Mouse (Mus musculus) midbrain, embryonic 10.5 days (tissue): ENCODE data around the gene Myo1g. TPM values are rescaled to one million over a fixed set of nuclear protein-coding genes. Genes with fewer than 3 reads are reported as not detected.

Source experiments
- DNase-seq: peaks from one replicate; pipeline ENCODE4 v3.0.0-alpha.2; 2017; ENCODE audit warnings: low spot score
- H3K27ac ChIP-seq: fragments of 300-500 bp; sonication (generic); replicated peaks from 2 replicates; pipeline ENCODE4 v1.5.1; 2016; ENCODE audit warnings: mild to moderate bottlenecking
- H3K27me3 ChIP-seq: fragments of 300-500 bp; sonication (generic); 2 replicates; pipeline ENCODE4 v1.6.1; 2016; ENCODE audit warnings: low read depth, mild to moderate bottlenecking; ENCODE audit not compliant: poor library complexity, severe bottlenecking
- H3K36me3 ChIP-seq: fragments of 300-500 bp; sonication (generic); 2 replicates; pipeline ENCODE4 v1.6.1; 2016; ENCODE audit warnings: mild to moderate bottlenecking, moderate library complexity
- H3K4me1 ChIP-seq: fragments of 300-500 bp; sonication (generic); 2 replicates; pipeline ENCODE4 v1.6.1; 2016
- H3K4me3 ChIP-seq: fragments of 300-500 bp; sonication (generic); 2 replicates; pipeline ENCODE4 v1.5.1; 2016; ENCODE audit warnings: mild to moderate bottlenecking, moderate library complexity
- H3K9me3 ChIP-seq: fragments of 300-500 bp; sonication (generic); replicated peaks from 2 replicates; pipeline ENCODE4 v1.6.1; 2016; ENCODE audit warnings: mild to moderate bottlenecking
- WGBS: fragments of 180-500 bp; shearing (Covaris S2); methylation state at CpG from one replicate; pipeline ENCODE4 v1.1.7; 2016; 5-methylcytosine and 5-hydroxymethylcytosine counted together
- polyA plus RNA-seq: library from polyadenylated mRNA; unstranded; fragments of >200 nt; fragmentation: Nextera tagmentation; extraction: Ambion mirVana; gene quantifications from 2 replicates; pipeline ENCODE4 v1.2.1, GENCODE M21; 2016

Myo1g gene
- 0.86 and 0.87 TPM in 2 replicates for polyA plus RNA-seq

GRCm38 (mm10) chr11:6520507-6521173 lies at the start of gene Myo1g:
Gene Myo1g (minus strand): TSS chr11:6520965.
- Histone ChIP-seq H3K36me3 (peaks cover 24% of the 10 kb centered on the region), H3K4me3 (no peak within 1 kb of the TSS), H3K27me3 (no peaks in the 10 kb centered on the region), H3K9me3 (no peaks in the 10 kb centered on the region), H3K4me1 (peaks cover 9% of the 10 kb centered on the region), H3K27ac (no peak within 1 kb of the TSS; the same call in 1 of the 2 replicates)
- WGBS, result 82% methylated on average over 7 of the region's 7 CpGs
- no peak for DNase-seq

- no peak for DNase-seq
- Histone ChIP-seq H3K9me3 (no peaks in the 10 kb centered on the region), H3K36me3 (peaks cover 56% of the 10 kb centered on the region), H3K4me3 (no peak overlapping the region), H3K27me3 (no peaks in the 10 kb centered on the region), H3K4me1 (peaks cover 9% of the 10 kb centered on the region), H3K27ac (peak overlapping the region; percentile 55; the same call in 1 of the 2 replicates)
- WGBS, result 71% methylated on average over 3 of the region's 3 CpGs
Measured at GRCm38 (mm10) chr11:6569410-6569777, 48.6 kb upstream of the Myo1g start.

GRCm38 (mm10) chr11:6568584-6569409 lies 48.0 kb upstream of the Myo1g start:
- H3K27ac ChIP-seq, result peak overlapping the region; percentile 55; the same call in 1 of the 2 replicates
- peaks cover 59% of the 10 kb centered on the region for H3K36me3 ChIP-seq

DNA sequence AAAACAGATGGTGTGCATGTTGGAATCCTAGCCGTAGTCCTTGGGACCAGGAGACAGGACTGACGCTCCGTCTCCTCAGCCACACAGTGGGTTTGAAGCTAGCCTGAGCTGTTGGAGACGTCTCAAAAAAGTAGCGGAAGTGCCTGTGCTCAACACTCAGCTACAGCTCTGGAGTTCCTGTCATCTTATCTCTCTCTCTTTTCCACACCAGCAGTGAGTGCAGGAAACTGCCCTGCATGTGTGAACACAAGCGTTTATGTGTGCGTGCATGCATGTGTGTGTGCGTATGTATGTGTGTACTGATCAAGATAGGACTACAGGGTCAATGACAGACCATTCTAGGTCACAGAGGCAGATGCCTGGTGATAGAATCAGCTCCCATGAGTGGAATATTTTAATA lies 47.2 kb upstream of the Myo1g start:
- DNase-seq, result no peak
- peaks cover 9% of the 10 kb centered on the region for H3K4me1 ChIP-seq
- H3K27ac ChIP-seq, result no peak overlapping the region
- peaks cover 59% of the 10 kb centered on the region for H3K36me3 ChIP-seq
- H3K27me3 ChIP-seq, result no peaks in the 10 kb centered on the region
- WGBS, result 92% methylated on average over 8 of the region's 8 CpGs
- H3K9me3 ChIP-seq, result no peaks in the 10 kb centered on the region
- no peak overlapping the region for H3K4me3 ChIP-seq

More at GRCm38 (mm10) chr11:6568584-6569409, 48.0 kb upstream of the Myo1g start:
- Histone ChIP-seq H3K9me3 (no peaks in the 10 kb centered on the region), H3K27me3 (no peaks in the 10 kb centered on the region), H3K4me1 (peaks cover 9% of the 10 kb centered on the region), H3K4me3 (no peak overlapping the region)
- WGBS, result 71% methylated on average over 11 of the region's 11 CpGs
- DNase-seq, result no peak

DNA sequence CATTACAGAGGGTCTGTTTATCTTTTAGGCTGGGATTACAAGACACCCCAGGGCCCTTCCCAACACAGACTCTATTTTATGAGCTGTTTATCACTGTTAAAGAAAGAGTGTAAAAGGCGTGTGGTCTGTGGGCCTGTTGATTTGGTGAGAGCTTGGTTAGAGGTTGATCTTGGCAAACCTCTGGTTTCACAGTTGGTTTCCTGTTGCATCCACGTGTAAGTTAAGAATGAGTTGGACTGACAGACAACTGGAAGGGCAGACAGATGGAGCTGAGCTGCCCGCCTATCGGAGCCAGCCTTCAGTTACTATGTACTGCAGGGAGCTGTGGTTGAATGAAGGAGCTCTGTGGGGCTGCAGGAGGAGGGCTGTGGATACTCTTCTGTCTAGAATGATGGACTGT lies 45.7 kb upstream of the Myo1g start:
- DNase-seq, result no peak
- 92% methylated on average over 4 of the region's 4 CpGs for WGBS

DNA sequence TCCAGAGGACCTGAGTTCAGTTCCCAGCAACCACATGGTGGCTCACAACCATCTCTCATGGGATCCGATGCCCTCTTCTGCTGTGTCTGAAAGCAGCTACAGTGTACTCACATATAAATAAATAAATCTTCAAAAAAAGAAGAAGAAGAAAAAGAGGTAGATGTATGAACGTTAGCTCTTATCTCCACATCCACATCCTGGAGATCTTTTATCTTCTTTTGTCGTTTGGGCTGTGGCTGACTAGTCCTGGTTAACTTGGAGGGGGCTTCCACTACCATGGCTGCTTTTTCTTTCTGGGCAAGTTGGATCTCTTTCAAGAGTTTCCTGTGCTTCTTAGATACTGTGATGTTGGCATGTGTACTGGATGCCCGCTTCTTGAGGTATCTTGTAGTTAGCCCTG lies 42.4 kb upstream of the Myo1g start:
- Histone ChIP-seq H3K4me1 (no peaks in the 10 kb centered on the region; the same call in 1 of the 2 replicates), H3K27me3 (no peaks in the 10 kb centered on the region), H3K36me3 (peaks cover 40% of the 10 kb centered on the region), H3K4me3 (no peak overlapping the region), H3K9me3 (no peaks in the 10 kb centered on the region), H3K27ac (no peak overlapping the region)
- DNase-seq, result no peak
- 97% methylated on average over 4 of the region's 4 CpGs for WGBS

More for the DNA sequence above, 45.7 kb upstream of the Myo1g start:
- no peaks in the 10 kb centered on the region for H3K27me3 ChIP-seq
- no peaks in the 10 kb centered on the region for H3K9me3 ChIP-seq
- peaks cover 9% of the 10 kb centered on the region for H3K4me1 ChIP-seq
- peaks cover 55% of the 10 kb centered on the region for H3K36me3 ChIP-seq
- H3K4me3 ChIP-seq, result no peak overlapping the region
- no peak overlapping the region for H3K27ac ChIP-seq

GRCm38 (mm10) chr11:6562359-6562758 lies 41.6 kb upstream of the Myo1g start:
- H3K4me1 ChIP-seq, result no peaks in the 10 kb centered on the region; the same call in 1 of the 2 replicates
- peaks cover 41% of the 10 kb centered on the region for H3K36me3 ChIP-seq
- WGBS, result 92% methylated on average over 6 of the region's 6 CpGs

GRCm38 (mm10) chr11:6561474-6561873 lies 40.7 kb upstream of the Myo1g start:
- WGBS, result 96% methylated on average over 4 of the region's 4 CpGs
- Histone ChIP-seq H3K9me3 (no peaks in the 10 kb centered on the region), H3K27me3 (no peaks in the 10 kb centered on the region), H3K4me3 (no peak overlapping the region), H3K36me3 (peaks cover 50% of the 10 kb centered on the region), H3K27ac (no peak overlapping the region), H3K4me1 (no peaks in the 10 kb centered on the region; the same call in 1 of the 2 replicates)
- no peak for DNase-seq

More at GRCm38 (mm10) chr11:6562359-6562758, 41.6 kb upstream of the Myo1g start:
- no peak overlapping the region for H3K4me3 ChIP-seq
- no peaks in the 10 kb centered on the region for H3K9me3 ChIP-seq
- DNase-seq, result no peak
- no peaks in the 10 kb centered on the region for H3K27me3 ChIP-seq
- no peak overlapping the region for H3K27ac ChIP-seq

GRCm38 (mm10) chr11:6560655-6561360 lies 40.0 kb upstream of the Myo1g start:
- no peak for DNase-seq
- no peaks in the 10 kb centered on the region for H3K27me3 ChIP-seq
- WGBS, result 90% methylated on average over 13 of the region's 13 CpGs
- H3K4me3 ChIP-seq, result no peak overlapping the region
- H3K27ac ChIP-seq, result no peak overlapping the region
- no peaks in the 10 kb centered on the region for H3K9me3 ChIP-seq
- H3K4me1 ChIP-seq, result peaks cover 3% of the 10 kb centered on the region
- H3K36me3 ChIP-seq, result peaks cover 51% of the 10 kb centered on the region

- 98% methylated on average over 2 of the region's 2 CpGs for WGBS
- no peak overlapping the region for H3K4me3 ChIP-seq
- no peak overlapping the region for H3K27ac ChIP-seq
- H3K36me3 ChIP-seq, result peaks cover 46% of the 10 kb centered on the region
- DNase-seq, result no peak
- H3K27me3 ChIP-seq, result no peaks in the 10 kb centered on the region
- no peaks in the 10 kb centered on the region for H3K9me3 ChIP-seq
- peaks cover 11% of the 10 kb centered on the region for H3K4me1 ChIP-seq
Measured at GRCm38 (mm10) chr11:6559996-6560395, 39.2 kb upstream of the Myo1g start.

- 92% methylated on average over 3 of the region's 3 CpGs for WGBS
- H3K27me3 ChIP-seq, result no peaks in the 10 kb centered on the region
- peaks cover 22% of the 10 kb centered on the region for H3K4me1 ChIP-seq
- H3K36me3 ChIP-seq, result peaks cover 37% of the 10 kb centered on the region
- no peak for DNase-seq
- no peak overlapping the region for H3K27ac ChIP-seq
- no peaks in the 10 kb centered on the region for H3K9me3 ChIP-seq
- no peak overlapping the region for H3K4me3 ChIP-seq
Measured at GRCm38 (mm10) chr11:6558234-6558633, 37.5 kb upstream of the Myo1g start.

DNA sequence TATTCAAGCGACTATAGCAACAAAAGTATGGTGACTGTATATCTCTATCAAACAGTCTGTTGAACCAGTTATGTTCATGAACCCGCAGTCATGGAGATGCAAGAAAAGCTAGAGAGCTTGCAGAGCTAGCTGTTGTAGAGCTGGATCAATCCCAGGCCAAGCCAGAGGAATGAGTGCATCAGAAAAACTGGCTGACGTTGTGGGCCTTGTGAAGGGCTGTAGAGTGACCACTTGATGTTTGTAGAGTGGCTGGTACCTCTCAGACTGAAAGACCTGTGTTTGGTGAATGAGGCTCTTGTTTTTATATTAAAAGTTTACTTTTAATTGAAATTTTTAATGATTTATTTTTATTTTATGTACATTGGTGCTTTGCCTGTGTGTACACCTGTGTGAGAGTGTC lies 29.4 kb upstream of the Myo1g start:
- Histone ChIP-seq H3K36me3 (peaks cover 49% of the 10 kb centered on the region), H3K4me3 (no peak overlapping the region), H3K4me1 (peaks cover 32% of the 10 kb centered on the region), H3K27ac (no peak overlapping the region), H3K27me3 (no peaks in the 10 kb centered on the region), H3K9me3 (no peaks in the 10 kb centered on the region)
- 87% methylated on average over 3 of the region's 3 CpGs for WGBS
- DNase-seq, result no peak
